Mouse (Mus musculus) embryonic stem cell, embryonic (primary cell): ENCODE results near the gene H2-DMa.

Experiments
- CTCF ChIA-PET, 4 experiments: fragments of 300-600 bp in 2 of 4; fragments of 350-600 bp in 2 of 4; sonication (Branson Sonifier 250); formaldehyde crosslinking; loops; one replicate each; lab custom pipeline; 2022; ENCODE audit warnings: inconsistent platforms in 2 of 4; lab: Charles Lee
- POLR2A ChIA-PET, 4 experiments: fragments of 300-600 bp in 2 of 4; fragments of 350-600 bp in 2 of 4; sonication (Branson Sonifier 250); formaldehyde crosslinking; loops; one replicate each; lab custom pipeline; 2022; ENCODE audit warnings: antibody characterized with exemption in 4 of 4, inconsistent platforms in 1 of 4; lab: Charles Lee

The H2-DMa gene

GRCm38 (mm10) chr17:34114114-34114513, 5.2 kb upstream of the H2-DMa start:
- ChIA-PET CTCF (interaction anchor here in 2 of 4 experiments (1.8 to 2.1 kb wide), 2 partner anchors 13 to 21 kb away, joined by 4 to 9 read pairs; no protein-coding TSS in a partner anchor), POLR2A (interaction anchor here in 3 of 4 experiments (1.1 to 21.3 kb wide), 16 partner anchors 8 to 159 kb away, joined by 3 to 604 read pairs (median 62); partner anchors contain the start of genes Brd2 (in 2 of the 3), H2-Oa (in 2 of the 3), Rxrb (in 2 of the 3) and Slc39a7 (in 2 of the 3))

- ChIA-PET CTCF (interaction anchor here in 2 of 4 experiments (0.7 to 5.9 kb wide), 5 partner anchors 8 to 18 kb away, joined by 3 to 42 read pairs (median 7); no protein-coding TSS in a partner anchor), POLR2A (interaction anchor here (0.5 to 21.3 kb wide), 40 partner anchors 8 to 768 kb away, joined by 3 to 604 read pairs (median 6); partner anchors contain the start of genes H2-Oa (in 3 of the 4), Rxrb (in 3 of the 4), Slc39a7 (in 3 of the 4) and Brd2 (in 2 of the 4))
Measured at GRCm38 (mm10) chr17:34116736-34117370, 2.5 kb upstream of the H2-DMa start.

GRCm38 (mm10) chr17:34117421-34118112, 1.8 kb upstream of the H2-DMa start:
- POLR2A ChIA-PET = interaction anchor here (0.5 to 21.3 kb wide), 50 partner anchors 9 to 993 kb away, joined by 3 to 604 read pairs (median 8); partner anchors contain the start of genes H2-Oa (in 3 of the 4), Brd2 (in 2 of the 4), Psmb9 (in 2 of the 4) and Rps18 (in 2 of the 4)
- CTCF ChIA-PET = interaction anchor here in 2 of 4 experiments (0.7 to 5.9 kb wide), 5 partner anchors 9 to 18 kb away, joined by 3 to 42 read pairs (median 5); no protein-coding TSS in a partner anchor

- ChIA-PET POLR2A (interaction anchor here (0.6 to 21.3 kb wide), 97 partner anchors 9 to 993 kb away, joined by 3 to 604 read pairs (median 7); partner anchors contain the start of genes Rxrb (in 4 of the 4), Slc39a7 (in 4 of the 4), B3galt4 (in 3 of the 4) and H2-Oa (in 3 of the 4)), CTCF (interaction anchor here in 3 of 4 experiments (0.5 to 5.9 kb wide), 9 partner anchors 8 to 856 kb away, joined by 3 to 42 read pairs (median 5); no protein-coding TSS in a partner anchor)
Measured at GRCm38 (mm10) chr17:34118113-34118872, 1.0 kb upstream of the H2-DMa start.

- CTCF ChIA-PET = interaction anchor here in 3 of 4 experiments (0.7 to 5.9 kb wide), 7 partner anchors 9 to 206 kb away, joined by 3 to 42 read pairs (median 6); no protein-coding TSS in a partner anchor
- POLR2A ChIA-PET = interaction anchor here (0.6 to 21.3 kb wide), 155 partner anchors 8 to 1389 kb away, joined by 3 to 604 read pairs (median 5); partner anchors contain the start of genes Rxrb (in 4 of the 4), Slc39a7 (in 4 of the 4), Agpat1 (in 3 of the 4) and B3galt4 (in 3 of the 4)
Measured at GRCm38 (mm10) chr17:34118873-34119248, 480 bp upstream of the H2-DMa start.

GRCm38 (mm10) chr17:34120180-34120723, 911 bp downstream of the H2-DMa start:
- ChIA-PET CTCF (interaction anchor here in 2 of 4 experiments (0.6 to 5.9 kb wide), 3 partner anchors 15 to 1248 kb away, joined by 4 to 42 read pairs (median 11); no protein-coding TSS in a partner anchor), POLR2A (interaction anchor here (0.5 to 21.3 kb wide), 83 partner anchors 7 to 1706 kb away, joined by 3 to 604 read pairs (median 5); partner anchors contain the start of genes Rps18 (in 4 of the 4), Vps52 (in 4 of the 4), H2-Ke6 (in 3 of the 4) and H2-Oa (in 3 of the 4))

- ChIA-PET POLR2A (interaction anchor here (0.5 to 21.3 kb wide), 56 partner anchors 7 to 830 kb away, joined by 3 to 604 read pairs (median 6); partner anchors contain the start of genes H2-Ke6 (in 3 of the 4), H2-Oa (in 3 of the 4), Rps18 (in 3 of the 4) and Rxrb (in 3 of the 4)), CTCF (interaction anchor here in 2 of 4 experiments (0.6 to 5.9 kb wide), 3 partner anchors 14 to 1249 kb away, joined by 4 to 42 read pairs (median 11); no protein-coding TSS in a partner anchor)
Measured at GRCm38 (mm10) chr17:34120814-34121171, 1.5 kb downstream of the H2-DMa start.

- ChIA-PET CTCF (interaction anchor here in 3 of 4 experiments (0.7 to 1.0 kb wide), 6 partner anchors 14 to 826 kb away, joined by 3 to 6 read pairs (median 4); no protein-coding TSS in a partner anchor), POLR2A (interaction anchor here in 3 of 4 experiments (0.6 to 21.3 kb wide), 60 partner anchors 6 to 1794 kb away, joined by 3 to 604 read pairs (median 4); partner anchors contain the start of genes Agpat1 (in 3 of the 3), H2-Oa (in 3 of the 3), Rxrb (in 3 of the 3) and Slc39a7 (in 3 of the 3))
Measured at GRCm38 (mm10) chr17:34121172-34121878, 2.0 kb downstream of the H2-DMa start.

- ChIA-PET POLR2A (interaction anchor here in 3 of 4 experiments (0.6 to 21.3 kb wide), 54 partner anchors 5 to 1794 kb away, joined by 3 to 604 read pairs (median 4); partner anchors contain the start of genes Agpat1 (in 3 of the 3), H2-Oa (in 3 of the 3), Rxrb (in 3 of the 3) and Slc39a7 (in 3 of the 3)), CTCF (interaction anchor here in 2 of 4 experiments (0.7 to 1.0 kb wide), 5 partner anchors 13 to 770 kb away, joined by 3 to 6 read pairs (median 4); no protein-coding TSS in a partner anchor)
Measured at GRCm38 (mm10) chr17:34121879-34122187, 2.5 kb downstream of the H2-DMa start.

GRCm38 (mm10) chr17:34122188-34122984, 3.0 kb downstream of the H2-DMa start, which contains the start of gene Brd2:
Brd2 (minus strand) TSS chr17:34122634.
- CTCF ChIA-PET = interaction anchor here in 2 of 4 experiments (0.6 to 1.3 kb wide), 4 partner anchors 13 to 56 kb away, joined by 3 to 7 read pairs (median 6); no protein-coding TSS in a partner anchor
- POLR2A ChIA-PET = interaction anchor here in 3 of 4 experiments (0.6 to 21.3 kb wide), 48 partner anchors 5 to 830 kb away, joined by 3 to 604 read pairs (median 4); partner anchors contain the start of genes H2-Oa (in 3 of the 3), Agpat1 (in 2 of the 3), H2-DMa (in 2 of the 3) and Rps18 (in 2 of the 3)

- ChIA-PET POLR2A (interaction anchor here in 3 of 4 experiments (0.6 to 10.2 kb wide), 10 partner anchors 8 to 829 kb away, joined by 3 to 230 read pairs (median 4); partner anchors contain the start of genes H2-DMa (in 2 of the 3), Rps18 (in 1 of the 3), Rxrb (in 1 of the 3) and Slc39a7 (in 1 of the 3)), CTCF (interaction anchor here in 2 of 4 experiments (0.6 to 1.6 kb wide), 4 partner anchors 12 to 55 kb away, joined by 3 to 7 read pairs (median 4); no protein-coding TSS in a partner anchor)
Measured at GRCm38 (mm10) chr17:34123111-34123510, 3.8 kb downstream of the H2-DMa start.

- POLR2A ChIA-PET = interaction anchor here in 3 of 4 experiments (0.9 to 10.2 kb wide), 10 partner anchors 9 to 829 kb away, joined by 3 to 230 read pairs (median 5); partner anchors contain the start of genes H2-DMa (in 2 of the 3), Rps18 (in 1 of the 3), Rxrb (in 1 of the 3) and Slc39a7 (in 1 of the 3)
- CTCF ChIA-PET = interaction anchor here in 3 of 4 experiments (1.2 to 1.6 kb wide), 4 partner anchors 12 to 22 kb away, joined by 3 to 7 read pairs (median 4); no protein-coding TSS in a partner anchor
Measured at GRCm38 (mm10) chr17:34123518-34123917, 4.2 kb downstream of the H2-DMa start.

- POLR2A ChIA-PET = interaction anchor here (0.7 to 10.2 kb wide), 14 partner anchors 9 to 1037 kb away, joined by 3 to 230 read pairs (median 4); partner anchors contain the start of genes H2-DMa (in 2 of the 4), B3galt4 (in 1 of the 4), Rxrb (in 1 of the 4) and Slc39a7 (in 1 of the 4)
- CTCF ChIA-PET = interaction anchor here (0.6 to 2.2 kb wide), 11 partner anchors 10 to 1764 kb away, joined by 3 to 17 read pairs (median 5); partner anchors contain the start of genes Agpat1 (in 1 of the 4) and Daxx (in 1 of the 4)
Measured at GRCm38 (mm10) chr17:34124649-34125048, 5.3 kb downstream of the H2-DMa start.
